Mouse (Mus musculus): ENCODE measurements around the gene Cntn5. TPM values are rescaled to one million over a fixed set of nuclear protein-coding genes. Genes with fewer than 3 reads are reported as not detected.
"Not testable (repeated sequence)": the region's sequence is repeated elsewhere in the genome, so short reads cannot be mapped to it uniquely, and the experiment has no call there.

Gene Cntn5
- polyA plus RNA-seq, 1 experiment from 2014 or later, result 0.54 TPM

DNA sequence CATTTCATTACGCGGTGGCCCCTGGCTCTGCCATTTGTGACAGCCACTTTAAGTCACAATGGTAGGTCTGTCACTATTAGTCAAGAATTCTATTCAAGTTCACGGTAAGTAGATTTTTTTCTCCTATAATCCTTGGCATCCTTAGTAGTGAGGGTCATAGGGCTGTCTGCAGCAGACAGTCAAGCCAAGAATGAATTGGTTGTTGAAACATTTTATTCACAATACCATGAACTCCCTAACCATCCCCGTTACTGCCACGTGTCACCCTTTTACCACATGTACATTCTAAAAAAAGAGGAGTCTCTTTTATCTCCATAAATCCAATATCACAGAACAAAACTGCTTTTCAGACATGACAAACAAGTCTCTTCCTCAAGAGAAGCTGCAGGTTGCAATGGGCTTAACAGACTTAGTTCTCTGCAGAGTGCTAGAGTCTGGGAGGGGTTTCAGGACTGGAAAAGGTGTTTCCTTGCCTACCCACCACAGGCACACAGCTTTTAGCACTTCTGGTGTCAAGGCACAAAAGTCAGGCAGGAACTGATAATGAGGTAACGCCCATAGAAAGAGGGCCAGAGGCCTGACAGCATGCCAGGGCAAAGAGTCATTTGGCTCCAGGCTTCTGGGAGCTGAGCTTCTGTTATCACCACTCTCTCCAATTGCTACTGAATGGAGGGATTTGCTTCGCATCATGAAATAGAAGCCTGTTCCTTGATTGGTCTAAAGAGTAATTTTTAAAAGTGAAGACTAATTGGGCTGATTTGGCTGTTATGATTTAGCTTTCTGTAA is 259.3 kb downstream of the Cntn5 start:
- no peak overlapping the region for H3K4me3 ChIP-seq (ENCODE audit: low read depth, low read length)
- no peak for DNase-seq (ENCODE audit: low spot score)
- H3K4me1 ChIP-seq (replicated peaks; ENCODE audit: control insufficient read depth, insufficient read depth, low read length), result no peaks in the 10 kb centered on the region
- H3K36me3 ChIP-seq (ENCODE audit: control insufficient read depth, insufficient read depth, low read length), result no peaks in the 10 kb centered on the region
- H3K9ac ChIP-seq (ENCODE audit: low read length), result no peak overlapping the region
- 68% methylated on average over 7 of the region's 7 CpGs for WGBS
- no peak overlapping the region for H3K27ac ChIP-seq (ENCODE audit: low read depth)
- no peaks in the 10 kb centered on the region for H3K9me3 ChIP-seq (ENCODE audit: control insufficient read depth, low read length)
- no peaks in the 10 kb centered on the region for H3K27me3 ChIP-seq (replicated peaks; ENCODE audit: control insufficient read depth, insufficient read depth, low read length)
- no peak overlapping the region for H3K4me2 ChIP-seq (ENCODE audit: low read length)
- no peak for ATAC-seq (replicated peaks; ENCODE audit: low FRiP score, low TSS enrichment, low read depth)

DNA sequence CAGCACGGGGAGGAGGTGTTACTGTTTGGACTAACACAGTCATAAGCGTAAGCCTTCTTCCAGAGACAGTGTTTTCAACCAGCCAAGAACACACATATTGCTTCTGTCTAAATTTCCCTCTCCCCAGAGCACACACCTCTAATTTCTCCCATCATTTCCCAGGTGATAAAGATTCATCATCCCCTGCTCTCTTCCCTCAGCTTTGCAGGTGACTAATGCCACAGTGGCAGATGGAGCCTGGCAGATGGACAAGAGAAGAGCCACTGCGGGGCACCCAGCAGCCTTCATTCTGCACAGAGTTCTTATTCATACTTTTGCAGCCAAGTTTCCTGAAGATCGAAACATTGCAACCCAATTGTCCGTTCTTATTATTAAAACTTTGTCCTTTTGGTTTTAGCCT is 286.5 kb downstream of the Cntn5 start:
- no peaks in the 10 kb centered on the region for H3K9me3 ChIP-seq (ENCODE audit: control insufficient read depth, low read length)
- H3K36me3 ChIP-seq (ENCODE audit: control insufficient read depth, insufficient read depth, low read length), result no peaks in the 10 kb centered on the region
- H3K4me3 ChIP-seq (ENCODE audit: low read depth, low read length), result no peak overlapping the region
- H3K27me3 ChIP-seq (replicated peaks; ENCODE audit: control insufficient read depth, insufficient read depth, low read length), result no peaks in the 10 kb centered on the region
- no peak overlapping the region for H3K9ac ChIP-seq (ENCODE audit: low read length)
- no peaks in the 10 kb centered on the region for H3K4me1 ChIP-seq (replicated peaks; ENCODE audit: control insufficient read depth, insufficient read depth, low read length)
- H3K27ac ChIP-seq (ENCODE audit: low read depth), result no peak overlapping the region
- DNase-seq (ENCODE audit: low spot score) (no peak), ATAC-seq (replicated peaks; ENCODE audit: low FRiP score, low TSS enrichment, low read depth) (no peak)
- 65% methylated on average over 5 of the region's 5 CpGs for WGBS
- H3K4me2 ChIP-seq (ENCODE audit: low read length), result no peak overlapping the region

DNA sequence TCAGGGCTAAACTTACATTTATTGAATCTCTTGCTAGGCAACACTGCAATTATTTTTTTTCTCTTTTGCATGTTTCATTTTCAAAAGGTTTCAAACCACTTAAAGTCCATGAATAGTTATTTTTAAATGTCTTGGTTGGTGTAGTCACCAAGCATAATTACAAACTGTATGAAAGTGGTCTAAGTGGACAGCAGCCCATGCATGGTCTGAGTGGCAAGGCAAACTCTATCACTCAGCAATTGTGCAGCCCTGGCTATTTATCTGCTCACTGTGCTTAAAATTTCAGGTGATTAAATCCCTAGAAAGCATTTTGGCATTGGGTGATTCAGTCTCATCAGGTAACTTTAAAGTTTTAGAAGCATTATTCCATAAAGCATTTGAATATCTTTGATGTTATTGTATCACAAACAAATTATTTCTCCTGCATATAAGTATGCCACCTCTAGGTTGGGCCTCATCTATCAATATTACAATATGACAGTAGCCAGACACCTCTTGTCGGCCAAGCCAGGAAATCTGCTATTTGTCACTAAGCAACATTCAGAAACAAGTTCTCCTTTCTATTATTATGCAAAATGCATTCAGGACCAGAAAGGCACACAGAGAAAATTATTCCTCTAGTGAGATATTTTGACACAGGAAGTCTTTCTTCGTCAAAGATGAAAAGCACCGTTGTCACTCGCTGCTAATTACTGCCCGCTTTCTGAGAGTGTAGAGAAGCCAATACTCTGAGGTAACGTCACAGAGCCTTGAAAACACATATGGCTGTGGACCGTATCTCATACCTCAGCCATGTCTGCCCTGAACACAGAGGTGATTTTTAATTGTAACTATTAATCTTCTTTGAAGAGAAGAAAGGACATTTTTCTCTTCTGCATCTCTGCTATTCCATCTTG is 329.0 kb downstream of the Cntn5 start:
- no peaks in the 10 kb centered on the region for H3K4me1 ChIP-seq (replicated peaks; ENCODE audit: control insufficient read depth, insufficient read depth, low read length)
- no peaks in the 10 kb centered on the region for H3K27me3 ChIP-seq (replicated peaks; ENCODE audit: control insufficient read depth, insufficient read depth, low read length)
- no peaks in the 10 kb centered on the region for H3K9me3 ChIP-seq (ENCODE audit: control insufficient read depth, low read length)
- DNase-seq (ENCODE audit: low spot score) (no peak), ATAC-seq (replicated peaks; ENCODE audit: low FRiP score, low TSS enrichment, low read depth) (no peak)
- no peak overlapping the region for H3K4me3 ChIP-seq (ENCODE audit: low read depth, low read length)
- 72% methylated on average over 7 of the region's 7 CpGs for WGBS
- H3K4me2 ChIP-seq (ENCODE audit: low read length), result no peak overlapping the region
- no peaks in the 10 kb centered on the region for H3K36me3 ChIP-seq (ENCODE audit: control insufficient read depth, insufficient read depth, low read length)
- no peak overlapping the region for H3K27ac ChIP-seq (ENCODE audit: low read depth)
- no peak overlapping the region for H3K9ac ChIP-seq (ENCODE audit: low read length)

DNA sequence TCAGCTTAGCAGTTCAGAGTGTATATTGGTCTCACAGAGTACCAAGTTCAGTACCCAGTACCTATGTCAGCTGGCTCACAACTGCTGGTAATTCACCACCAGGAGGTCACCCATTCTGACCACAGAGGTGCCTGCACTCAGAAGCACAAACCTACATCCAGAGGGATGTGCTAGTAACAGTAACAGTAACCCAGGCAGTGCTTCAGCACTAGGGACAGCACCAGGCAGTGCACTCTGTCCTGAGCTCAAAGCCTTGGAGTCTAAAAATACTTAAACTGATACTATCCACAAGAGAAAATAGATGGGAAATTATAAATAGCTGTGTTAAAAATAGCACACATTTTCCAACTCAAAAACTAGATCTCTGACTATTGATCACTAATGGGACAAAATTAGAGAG is 334.7 kb downstream of the Cntn5 start:
- Histone ChIP-seq H3K9me3 (ENCODE audit: control insufficient read depth, low read length) (no peaks in the 10 kb centered on the region), H3K4me3 (ENCODE audit: low read depth, low read length) (no peak overlapping the region), H3K4me1 (replicated peaks; ENCODE audit: control insufficient read depth, insufficient read depth, low read length) (no peaks in the 10 kb centered on the region), H3K27me3 (replicated peaks; ENCODE audit: control insufficient read depth, insufficient read depth, low read length) (no peaks in the 10 kb centered on the region), H3K9ac (ENCODE audit: low read length) (no peak overlapping the region), H3K27ac (ENCODE audit: low read depth) (no peak overlapping the region), H3K36me3 (ENCODE audit: control insufficient read depth, insufficient read depth, low read length) (no peaks in the 10 kb centered on the region), H3K4me2 (ENCODE audit: low read length) (no peak overlapping the region)
- ATAC-seq (replicated peaks; ENCODE audit: low FRiP score, low TSS enrichment, low read depth) (no peak), DNase-seq (ENCODE audit: low spot score) (peak; percentile 51)

DNA sequence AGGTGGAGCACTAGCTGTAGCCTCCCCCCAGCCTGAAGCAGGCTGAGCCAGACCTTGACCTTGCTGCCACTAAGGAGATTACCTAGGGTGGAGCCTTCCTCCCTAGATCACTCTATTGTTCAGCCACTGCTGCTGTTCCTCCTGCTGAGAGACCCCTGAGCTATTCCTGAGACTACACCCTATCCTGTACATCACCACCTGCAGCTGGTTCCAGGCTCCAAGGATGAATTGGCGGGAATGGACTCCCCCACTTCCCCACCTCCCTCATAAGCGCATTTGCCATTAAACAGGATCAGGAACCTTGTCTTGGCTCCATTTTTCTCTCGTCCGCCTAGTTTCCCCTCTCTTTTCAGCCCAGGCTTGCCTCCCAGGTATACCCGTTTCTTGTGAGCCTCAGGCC is 363.7 kb downstream of the Cntn5 start:
- not testable (repeated sequence) for H3K27me3 ChIP-seq (replicated peaks; ENCODE audit: control insufficient read depth, insufficient read depth, low read length); H3K36me3 ChIP-seq (ENCODE audit: control insufficient read depth, insufficient read depth, low read length); H3K9ac ChIP-seq (ENCODE audit: low read length); ATAC-seq (replicated peaks; ENCODE audit: low FRiP score, low TSS enrichment, low read depth); H3K4me1 ChIP-seq (replicated peaks; ENCODE audit: control insufficient read depth, insufficient read depth, low read length); DNase-seq (ENCODE audit: low spot score); H3K9me3 ChIP-seq (ENCODE audit: control insufficient read depth, low read length); H3K4me2 ChIP-seq (ENCODE audit: low read length); H3K27ac ChIP-seq (ENCODE audit: low read depth); H3K4me3 ChIP-seq (ENCODE audit: low read depth, low read length)
- WGBS, result 49% methylated on average over 5 of the region's 5 CpGs

DNA sequence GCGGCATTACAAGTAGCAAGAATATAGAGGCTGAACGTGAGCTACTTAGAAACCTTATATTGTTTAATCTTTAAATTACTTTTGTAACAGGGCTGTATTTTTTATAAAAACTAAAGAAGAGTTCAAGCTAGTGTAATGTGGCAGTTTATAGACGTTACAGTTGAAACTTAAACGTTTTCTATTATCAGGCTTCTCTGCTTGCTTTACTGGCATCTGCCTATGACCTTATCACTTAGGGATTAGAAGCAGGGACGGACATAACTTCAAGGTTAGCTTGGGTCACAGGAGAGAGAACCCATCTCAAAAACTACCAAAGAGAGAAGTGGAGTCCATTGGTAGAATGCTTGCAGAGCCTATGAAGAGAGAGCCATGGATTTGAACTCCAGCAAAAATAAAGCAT is 372.3 kb downstream of the Cntn5 start:
- ATAC-seq (replicated peaks; ENCODE audit: low FRiP score, low TSS enrichment, low read depth), result no peak
- no peak overlapping the region for H3K9ac ChIP-seq (ENCODE audit: low read length)
- no peaks in the 10 kb centered on the region for H3K9me3 ChIP-seq (ENCODE audit: control insufficient read depth, low read length)
- no peak for DNase-seq (ENCODE audit: low spot score)
- H3K36me3 ChIP-seq (ENCODE audit: control insufficient read depth, insufficient read depth, low read length), result no peaks in the 10 kb centered on the region
- no peak overlapping the region for H3K4me3 ChIP-seq (ENCODE audit: low read depth, low read length)
- no peaks in the 10 kb centered on the region for H3K27me3 ChIP-seq (replicated peaks; ENCODE audit: control insufficient read depth, insufficient read depth, low read length)
- WGBS, result 75% methylated on average over 5 of the region's 5 CpGs
- no peaks in the 10 kb centered on the region for H3K4me1 ChIP-seq (replicated peaks; ENCODE audit: control insufficient read depth, insufficient read depth, low read length)
- H3K4me2 ChIP-seq (ENCODE audit: low read length), result no peak overlapping the region
- H3K27ac ChIP-seq (ENCODE audit: low read depth), result no peak overlapping the region

DNA sequence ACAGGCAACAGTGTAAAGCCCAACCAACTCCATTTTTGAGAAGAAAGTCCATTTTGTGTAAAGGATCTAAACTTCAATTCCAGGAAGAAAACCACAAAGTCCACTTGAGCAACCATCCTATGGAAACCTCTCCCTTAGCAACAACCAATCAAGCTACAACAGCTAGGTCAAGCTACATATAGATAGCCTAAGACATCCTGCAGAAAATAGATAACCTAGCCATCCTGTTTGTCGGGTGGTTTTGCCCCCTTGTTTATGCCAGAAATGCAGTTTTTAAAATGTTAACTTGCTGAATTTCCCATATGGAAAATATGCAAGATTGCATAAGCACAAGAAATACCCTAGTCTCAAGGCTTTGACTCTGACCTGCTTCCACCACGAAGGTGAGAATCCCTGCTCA is 373.5 kb downstream of the Cntn5 start:
- WGBS, result 91% methylated on average over 2 of the region's 2 CpGs
- ATAC-seq (replicated peaks; ENCODE audit: low FRiP score, low TSS enrichment, low read depth), result no peak
- Histone ChIP-seq H3K27me3 (replicated peaks; ENCODE audit: control insufficient read depth, insufficient read depth, low read length) (no peaks in the 10 kb centered on the region), H3K9ac (ENCODE audit: low read length) (no peak overlapping the region), H3K27ac (ENCODE audit: low read depth) (no peak overlapping the region), H3K4me1 (replicated peaks; ENCODE audit: control insufficient read depth, insufficient read depth, low read length) (no peaks in the 10 kb centered on the region), H3K9me3 (ENCODE audit: control insufficient read depth, low read length) (no peaks in the 10 kb centered on the region), H3K4me2 (ENCODE audit: low read length) (no peak overlapping the region), H3K4me3 (ENCODE audit: low read depth, low read length) (no peak overlapping the region), H3K36me3 (ENCODE audit: control insufficient read depth, insufficient read depth, low read length) (no peaks in the 10 kb centered on the region)
- no peak for DNase-seq (ENCODE audit: low spot score)

DNA sequence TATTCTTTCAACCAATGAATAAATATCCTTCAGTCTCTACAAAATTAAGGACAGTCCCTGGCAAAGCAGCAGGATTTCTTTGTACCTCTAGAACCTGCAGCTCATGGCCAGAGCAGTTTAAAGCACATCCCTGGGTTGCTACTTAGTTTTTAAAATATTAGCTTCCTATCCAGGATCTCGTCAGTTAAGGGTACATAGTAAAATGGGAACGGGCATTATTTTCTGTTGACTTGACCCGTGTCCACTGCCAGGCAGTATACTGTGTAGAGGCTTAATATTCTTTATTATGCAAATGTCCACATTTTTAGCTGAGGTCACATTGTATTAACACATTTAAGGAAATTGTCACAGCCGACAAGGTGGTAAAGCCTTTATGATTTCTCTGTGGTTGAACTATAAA is 375.0 kb downstream of the Cntn5 start:
- no peaks in the 10 kb centered on the region for H3K27me3 ChIP-seq (replicated peaks; ENCODE audit: control insufficient read depth, insufficient read depth, low read length)
- H3K4me2 ChIP-seq (ENCODE audit: low read length), result no peak overlapping the region
- H3K9me3 ChIP-seq (ENCODE audit: control insufficient read depth, low read length), result no peaks in the 10 kb centered on the region
- ATAC-seq (replicated peaks; ENCODE audit: low FRiP score, low TSS enrichment, low read depth) (no peak), DNase-seq (ENCODE audit: low spot score) (no peak)
- no peak overlapping the region for H3K27ac ChIP-seq (ENCODE audit: low read depth)
- H3K36me3 ChIP-seq (ENCODE audit: control insufficient read depth, insufficient read depth, low read length), result no peaks in the 10 kb centered on the region
- no peak overlapping the region for H3K9ac ChIP-seq (ENCODE audit: low read length)
- H3K4me3 ChIP-seq (ENCODE audit: low read depth, low read length), result no peak overlapping the region
- 89% methylated on average over 4 of the region's 4 CpGs for WGBS
- H3K4me1 ChIP-seq (replicated peaks; ENCODE audit: control insufficient read depth, insufficient read depth, low read length), result no peaks in the 10 kb centered on the region
